Mouse (Mus musculus) E14TG2a.4 (cell line): ENCODE results near the gene Il6ra.

Experiments used
- CTCF ChIP-seq: conservative IDR thresholded peaks from 2 replicates; pipeline ENCODE4 v1.5.1; 2014; ENCODE audit warnings: low read length
- NANOG ChIP-seq: IDR thresholded peaks from 2 replicates; pipeline ENCODE4 v1.6.1; 2014; ENCODE audit warnings: borderline replicate concordance, low read length, mixed read lengths
- POU5F1 ChIP-seq: IDR thresholded peaks from 2 replicates; pipeline ENCODE4 v1.6.1; 2014; ENCODE audit warnings: low read length, borderline replicate concordance

- TF ChIP-seq CTCF (no peak), NANOG (no peak), POU5F1 (no peak)
Observed at GRCm38 (mm10) chr3:89872684-89873083, 40.3 kb downstream of the Il6ra start.
